Mouse (Mus musculus) erythroblast, embryonic 14.5 days (primary cell): ENCODE results near the gene Gm44503. TPM values are rescaled to one million over a fixed set of nuclear protein-coding genes. Genes with fewer than 3 reads are reported as not detected.

Source experiments
- H3K27me3 ChIP-seq: 2 replicates; pipeline ENCODE4 v1.6.1; 2012; ENCODE audit warnings: inconsistent platforms; ENCODE audit not compliant: control insufficient read depth
- H3K36me3 ChIP-seq: 2 replicates; pipeline ENCODE4 v1.6.1; 2012; ENCODE audit warnings: mild to moderate bottlenecking, inconsistent platforms; ENCODE audit not compliant: control insufficient read depth
- H3K4me1 ChIP-seq: 2 replicates; pipeline ENCODE4 v1.6.1; 2012; ENCODE audit warnings: inconsistent platforms; ENCODE audit not compliant: control insufficient read depth
- H3K4me3 ChIP-seq: replicated peaks from 2 replicates; pipeline ENCODE3; 2012; ENCODE audit warnings: moderate library complexity, mild to moderate bottlenecking, inconsistent platforms
- H3K9me3 ChIP-seq: 2 replicates; pipeline ENCODE4 v1.6.1; 2012; ENCODE audit warnings: low read length, inconsistent platforms, mixed read lengths; ENCODE audit not compliant: control insufficient read depth
- GATA1 ChIP-seq: IDR thresholded peaks from 2 replicates; pipeline ENCODE4 v1.6.1; 2012; ENCODE audit warnings: low read length, inconsistent platforms, mixed read lengths
- TAL1 ChIP-seq: IDR thresholded peaks from 3 replicates; pipeline ENCODE4 v1.6.1; 2012; ENCODE audit warnings: low read length, inconsistent platforms, mixed read lengths
- polyA plus RNA-seq: library from polyadenylated mRNA; stranded (reverse); fragments of >175 nt; gene quantifications from 2 replicates; pipeline ENCODE4 v1.2.3, GENCODE M21; 2012

Gene Gm44503
- polyA plus RNA-seq, 1 experiment, result 0.01 TPM

GRCm38 (mm10) chr9:72935309-72935708 lies 23.3 kb upstream of the Gm44503 start:
- H3K27me3 ChIP-seq, result no peaks in the 10 kb centered on the region
- no peaks in the 10 kb centered on the region for H3K4me1 ChIP-seq
- no peak overlapping the region for H3K4me3 ChIP-seq
- no peaks in the 10 kb centered on the region for H3K36me3 ChIP-seq
- TF ChIP-seq GATA1, result no peak
- TF ChIP-seq TAL1, result no peak
- H3K9me3 ChIP-seq, result no peaks in the 10 kb centered on the region

- Histone ChIP-seq H3K9me3 (no peaks in the 10 kb centered on the region), H3K36me3 (no peaks in the 10 kb centered on the region), H3K4me1 (no peaks in the 10 kb centered on the region), H3K27me3 (no peaks in the 10 kb centered on the region), H3K4me3 (no peak overlapping the region)
- no peak for TF ChIP-seq GATA1
- TF ChIP-seq TAL1, result no peak
Observed at GRCm38 (mm10) chr9:72936301-72936700, 22.4 kb upstream of the Gm44503 start.

- TF ChIP-seq GATA1, result no peak
- H3K36me3 ChIP-seq, result no peaks in the 10 kb centered on the region
- H3K4me1 ChIP-seq, result no peaks in the 10 kb centered on the region
- no peaks in the 10 kb centered on the region for H3K27me3 ChIP-seq
- H3K4me3 ChIP-seq, result no peak overlapping the region
- peaks cover 2% of the 10 kb centered on the region for H3K9me3 ChIP-seq
Observed at GRCm38 (mm10) chr9:72943424-72943823, 15.2 kb upstream of the Gm44503 start.

- Histone ChIP-seq H3K9me3 (peaks cover 2% of the 10 kb centered on the region), H3K4me1 (no peaks in the 10 kb centered on the region)
- TF ChIP-seq GATA1 (no peak), TAL1 (no peak)
Observed at GRCm38 (mm10) chr9:72944286-72944685, 14.4 kb upstream of the Gm44503 start.

GRCm38 (mm10) chr9:72947010-72947409 lies 11.6 kb upstream of the Gm44503 start:
- Histone ChIP-seq H3K4me3 (no peak overlapping the region), H3K27me3 (no peaks in the 10 kb centered on the region), H3K4me1 (no peaks in the 10 kb centered on the region), H3K36me3 (no peaks in the 10 kb centered on the region), H3K9me3 (peaks cover 2% of the 10 kb centered on the region)
- TF ChIP-seq TAL1 (no peak), GATA1 (no peak)

More at GRCm38 (mm10) chr9:72944286-72944685, 14.4 kb upstream of the Gm44503 start:
- H3K27me3 ChIP-seq, result no peaks in the 10 kb centered on the region
- no peaks in the 10 kb centered on the region for H3K36me3 ChIP-seq
- H3K4me3 ChIP-seq, result no peak overlapping the region

GRCm38 (mm10) chr9:72949572-72949971 lies 9.1 kb upstream of the Gm44503 start:
- H3K4me3 ChIP-seq, result no peak overlapping the region
- no peaks in the 10 kb centered on the region for H3K36me3 ChIP-seq
- no peaks in the 10 kb centered on the region for H3K27me3 ChIP-seq
- no peak for TF ChIP-seq TAL1
- TF ChIP-seq GATA1, result no peak
- H3K4me1 ChIP-seq, result no peaks in the 10 kb centered on the region
- H3K9me3 ChIP-seq, result peaks cover 2% of the 10 kb centered on the region

GRCm38 (mm10) chr9:72954746-72955145 lies 3.9 kb upstream of the Gm44503 start:
- H3K9me3 ChIP-seq, result no peaks in the 10 kb centered on the region
- no peaks in the 10 kb centered on the region for H3K27me3 ChIP-seq
- peaks cover 13% of the 10 kb centered on the region for H3K4me1 ChIP-seq
- no peak overlapping the region for H3K4me3 ChIP-seq
- H3K36me3 ChIP-seq, result no peaks in the 10 kb centered on the region
- no peak for TF ChIP-seq TAL1
- no peak for TF ChIP-seq GATA1

- Histone ChIP-seq H3K4me3 (no peak overlapping the region), H3K36me3 (no peaks in the 10 kb centered on the region), H3K27me3 (no peaks in the 10 kb centered on the region), H3K4me1 (peaks cover 13% of the 10 kb centered on the region), H3K9me3 (no peaks in the 10 kb centered on the region)
- TF ChIP-seq GATA1 (no peak), TAL1 (no peak)
Observed at GRCm38 (mm10) chr9:72955546-72955945, 3.1 kb upstream of the Gm44503 start.

GRCm38 (mm10) chr9:72961346-72961745 lies 2.7 kb downstream of the Gm44503 start:
- no peak for TF ChIP-seq TAL1
- no peak for TF ChIP-seq GATA1
- H3K27me3 ChIP-seq, result no peaks in the 10 kb centered on the region
- H3K4me3 ChIP-seq, result no peak overlapping the region
- no peaks in the 10 kb centered on the region for H3K36me3 ChIP-seq
- H3K4me1 ChIP-seq, result peaks cover 16% of the 10 kb centered on the region
- no peaks in the 10 kb centered on the region for H3K9me3 ChIP-seq

GRCm38 (mm10) chr9:72961959-72962358 lies 3.3 kb downstream of the Gm44503 start:
- Histone ChIP-seq H3K4me1 (peaks cover 16% of the 10 kb centered on the region), H3K36me3 (no peaks in the 10 kb centered on the region), H3K9me3 (no peaks in the 10 kb centered on the region), H3K4me3 (no peak overlapping the region), H3K27me3 (no peaks in the 10 kb centered on the region)
- TF ChIP-seq TAL1 (no peak), GATA1 (no peak)
